Mouse (Mus musculus): ENCODE measurements around the gene Mark3. TPM values are rescaled to one million over a fixed set of nuclear protein-coding genes. Genes with fewer than 3 reads are reported as not detected.
"Not testable (repeated sequence)": the region's sequence is repeated elsewhere in the genome, so short reads cannot be mapped to it uniquely, and the experiment has no call there.

Gene Mark3
- polyA plus RNA-seq, 1 experiment from 2014 or later: 85.4 TPM

DNA sequence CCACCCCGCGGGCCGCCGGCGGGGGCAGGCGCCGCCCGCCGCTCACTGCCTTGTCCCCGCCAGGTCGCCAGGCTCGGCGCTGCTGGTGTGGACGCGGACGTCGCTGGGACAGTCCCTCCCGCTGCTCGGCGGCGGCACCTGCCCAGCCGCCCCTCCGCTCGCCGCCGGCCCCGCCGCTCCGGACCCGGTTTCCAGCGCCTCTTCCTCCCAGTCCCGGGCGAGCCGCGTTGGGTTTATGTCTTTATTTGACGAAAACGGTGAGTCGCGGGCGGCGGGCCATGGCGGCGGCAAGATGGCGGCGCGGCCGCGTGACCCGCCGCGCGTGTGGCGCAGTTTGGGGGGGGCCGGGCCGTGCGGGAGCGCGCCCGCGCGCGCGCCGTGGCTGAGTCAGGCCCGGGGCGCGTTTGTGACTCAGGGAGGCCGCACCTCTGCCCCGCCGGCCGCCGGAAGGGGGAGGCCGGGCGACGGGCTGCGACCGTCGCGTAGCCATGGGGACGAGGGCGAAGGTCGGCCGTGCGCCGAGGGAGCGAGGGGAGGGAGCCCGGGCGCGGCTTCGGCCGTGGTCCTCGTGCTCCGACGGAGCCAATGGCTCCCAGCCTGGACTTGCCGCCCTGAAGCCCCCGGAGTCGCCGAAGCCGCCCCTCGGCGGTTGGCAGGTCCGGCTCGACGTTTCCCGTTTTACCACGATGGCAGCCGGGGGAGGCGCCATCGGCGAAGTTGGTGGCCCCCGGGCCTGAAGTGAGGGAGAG lies 35.9 kb upstream of the Mark3 start:
- H3K27me3 ChIP-seq: no peaks in the 10 kb centered on the region
- ATAC-seq: peak; percentile 60
- in situ Hi-C loops (cut with MboI; ENCODE audit: low pct_unique_long_range_greater_than_20kb): no loop called here
- POLR2A ChIA-PET: interaction anchor here (1.5 kb wide), 1 partner anchor 114 kb away, joined by 3 read pairs; no protein-coding TSS in a partner anchor
- CTCF ChIA-PET: no interaction called here
- no peak for DNase-seq (ENCODE audit: low read depth, low spot score)
- TF ChIP-seq CTCF (IDR thresholded peaks at IDR 0.05): no peak

- POLR2A ChIA-PET: no interaction called here
- CTCF ChIA-PET: no interaction called here
- no peaks in the 10 kb centered on the region for H3K27me3 ChIP-seq
- ATAC-seq (no peak), DNase-seq (ENCODE audit: low read depth, low spot score) (no peak)
- TF ChIP-seq CTCF (IDR thresholded peaks at IDR 0.05): no peak
- in situ Hi-C loops (cut with MboI; ENCODE audit: low pct_unique_long_range_greater_than_20kb): no loop called here
Observed at GRCm38 (mm10) chr12:111539041-111539345, 35.3 kb upstream of the Mark3 start.

DNA sequence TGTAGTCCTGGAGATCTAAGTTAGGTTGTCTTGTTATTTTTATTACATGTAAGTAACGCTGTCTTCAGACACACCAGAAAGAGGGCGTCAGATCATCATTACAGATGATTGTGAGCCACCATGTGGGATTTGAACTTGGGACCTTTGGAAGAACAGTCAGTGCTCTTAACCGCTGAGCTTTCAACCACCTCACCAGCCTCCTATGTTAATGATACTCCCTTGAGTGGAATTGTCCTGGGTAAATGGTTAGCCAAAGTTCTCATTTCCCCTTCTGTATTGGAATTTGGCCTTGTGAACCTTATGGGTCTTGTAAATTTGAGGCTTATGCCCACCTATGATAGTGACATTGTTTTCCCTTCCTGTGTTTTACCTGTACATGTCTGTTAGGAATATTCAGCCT lies 27.3 kb upstream of the Mark3 start:
- DNase-seq (ENCODE audit: low read depth, low spot score): no peak
- in situ Hi-C loops (cut with MboI; ENCODE audit: low pct_unique_long_range_greater_than_20kb): no loop called here
- CTCF ChIA-PET: no interaction called here

DNA sequence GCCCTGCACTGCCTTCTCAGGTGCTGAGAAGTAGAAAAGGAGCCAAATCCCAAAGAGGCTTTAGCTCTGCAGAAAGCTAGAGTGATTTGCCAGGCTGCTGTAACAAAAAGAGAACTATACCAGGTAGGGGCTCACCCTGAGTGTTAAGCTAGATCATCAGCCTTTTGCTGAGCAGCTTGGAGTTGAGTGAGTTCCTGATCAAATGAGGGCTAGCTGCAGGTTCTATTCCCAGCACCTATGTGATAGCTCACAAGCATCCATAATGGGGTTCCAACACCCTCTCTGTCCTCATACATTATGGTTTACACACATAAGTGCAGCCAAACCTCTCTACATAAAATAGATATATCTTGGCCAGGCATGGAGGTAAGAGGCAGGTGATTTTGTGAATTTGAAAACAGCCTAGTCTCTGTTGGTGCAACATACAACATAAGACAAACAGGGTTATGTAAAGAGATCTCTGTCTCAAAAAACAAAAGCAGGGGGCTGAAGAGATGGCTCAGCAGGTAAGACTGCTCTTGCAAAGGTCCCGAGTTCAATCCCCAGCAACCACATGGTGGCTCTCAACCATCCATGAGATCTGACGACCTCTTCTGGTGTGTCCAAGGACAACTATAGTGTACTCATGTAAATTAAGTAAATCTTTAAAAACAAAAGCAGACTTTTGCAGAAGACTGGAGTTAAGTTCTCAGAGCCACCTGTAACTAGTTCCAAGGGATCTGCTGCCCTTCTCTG lies 25.6 kb upstream of the Mark3 start:
- ChIA-PET POLR2A (interaction anchor here (0.6 kb wide), 1 partner anchor 75 kb away, joined by 3 read pairs; no protein-coding TSS in a partner anchor), CTCF (no interaction called here)
- H3K27me3 ChIP-seq: no peaks in the 10 kb centered on the region
- DNase-seq (ENCODE audit: low read depth, low spot score) (no peak), ATAC-seq (no peak)
- in situ Hi-C loops (cut with MboI; ENCODE audit: low pct_unique_long_range_greater_than_20kb): no loop called here
- TF ChIP-seq CTCF (IDR thresholded peaks at IDR 0.05): no peak

More for the DNA sequence above, 27.3 kb upstream of the Mark3 start:
- TF ChIP-seq CTCF (IDR thresholded peaks at IDR 0.05): no peak
- ATAC-seq: no peak
- H3K27me3 ChIP-seq: no peaks in the 10 kb centered on the region
- POLR2A ChIA-PET: no interaction called here

- in situ Hi-C loops (cut with MboI; ENCODE audit: low pct_unique_long_range_greater_than_20kb): loop anchor here (5.0 kb wide), 1 partner anchor 97 kb away; no protein-coding TSS in a partner anchor
- ATAC-seq (peak; percentile 13), DNase-seq (ENCODE audit: low read depth, low spot score) (no peak)
- no peaks in the 10 kb centered on the region for H3K27me3 ChIP-seq
- TF ChIP-seq CTCF (IDR thresholded peaks at IDR 0.05): peak; percentile 61
- ChIA-PET CTCF (interaction anchor here (1.3 to 1.4 kb wide), 2 partner anchors 97 to 102 kb away, joined by 3 to 5 read pairs; no protein-coding TSS in a partner anchor), POLR2A (no interaction called here)
Observed at GRCm38 (mm10) chr12:111550679-111551078, 23.6 kb upstream of the Mark3 start.

GRCm38 (mm10) chr12:111552342-111552741 lies 22.0 kb upstream of the Mark3 start:
- DNase-seq (ENCODE audit: low read depth, low spot score) (no peak), ATAC-seq (no peak)
- ChIA-PET POLR2A (no interaction called here), CTCF (no interaction called here)
- no peak for TF ChIP-seq CTCF (IDR thresholded peaks at IDR 0.05)
- in situ Hi-C loops (cut with MboI; ENCODE audit: low pct_unique_long_range_greater_than_20kb): loop anchor here (5.0 kb wide), 1 partner anchor 95 kb away; no protein-coding TSS in a partner anchor
- H3K27me3 ChIP-seq: no peaks in the 10 kb centered on the region

GRCm38 (mm10) chr12:111555357-111555756 lies 19.0 kb upstream of the Mark3 start:
- in situ Hi-C loops (cut with MboI; ENCODE audit: low pct_unique_long_range_greater_than_20kb): no loop called here
- POLR2A ChIA-PET: no interaction called here
- DNase-seq (ENCODE audit: low read depth, low spot score) (no peak), ATAC-seq (no peak)
- TF ChIP-seq CTCF (IDR thresholded peaks at IDR 0.05): no peak
- H3K27me3 ChIP-seq: no peaks in the 10 kb centered on the region
- CTCF ChIA-PET: no interaction called here

DNA sequence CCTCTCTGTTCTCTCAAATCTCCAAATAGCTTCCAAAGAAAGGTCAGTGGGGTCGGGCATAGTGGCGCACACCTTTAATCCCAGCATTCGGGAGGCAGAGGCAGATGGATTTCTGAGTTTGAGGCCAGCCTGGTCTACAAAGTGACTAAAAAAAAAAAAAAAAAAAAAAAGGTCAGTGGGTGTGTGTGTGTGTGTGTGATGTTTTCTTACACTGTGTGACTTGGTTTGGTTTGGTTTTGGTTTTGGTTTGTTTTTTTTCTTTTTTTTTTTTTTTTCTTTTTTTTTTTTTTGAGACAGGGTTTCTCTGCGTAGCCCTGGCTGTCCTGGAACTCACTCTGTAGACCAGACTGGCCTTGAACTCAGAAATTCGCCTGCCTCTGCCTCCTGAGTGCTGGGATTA lies 18.4 kb upstream of the Mark3 start:
- H3K27me3 ChIP-seq; DNase-seq (ENCODE audit: low read depth, low spot score); POLR2A ChIA-PET; CTCF ChIA-PET; in situ Hi-C loops (cut with MboI; ENCODE audit: low pct_unique_long_range_greater_than_20kb); ATAC-seq: not testable (repeated sequence)

DNA sequence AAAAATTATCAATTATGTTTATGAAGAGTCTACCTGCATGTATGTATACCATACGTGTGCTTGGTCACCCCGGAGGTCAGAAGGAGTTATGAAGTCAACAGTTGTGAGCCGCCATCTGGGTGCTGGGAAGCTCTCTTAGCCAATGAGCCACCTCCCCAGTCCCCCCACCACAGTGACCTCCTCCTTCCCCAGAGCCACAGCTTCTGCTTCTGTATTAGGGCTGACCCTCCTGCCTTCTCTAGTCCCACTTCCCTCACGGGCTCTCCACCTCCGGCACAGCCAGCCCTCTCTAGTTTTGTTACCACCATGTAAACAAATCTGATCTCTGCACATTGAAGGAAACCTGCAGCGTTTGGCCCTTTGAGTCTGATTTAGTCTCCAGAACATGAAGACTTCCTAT lies 16.8 kb upstream of the Mark3 start:
- TF ChIP-seq CTCF (IDR thresholded peaks at IDR 0.05): no peak
- ATAC-seq: no peak
- DNase-seq (ENCODE audit: low read depth, low spot score): no peak
- POLR2A ChIA-PET: no interaction called here
- no peaks in the 10 kb centered on the region for H3K27me3 ChIP-seq
- CTCF ChIA-PET: interaction anchor here (1.4 kb wide), 1 partner anchor 91 kb away, joined by 3 read pairs; no protein-coding TSS in a partner anchor
- in situ Hi-C loops (cut with MboI; ENCODE audit: low pct_unique_long_range_greater_than_20kb): no loop called here

DNA sequence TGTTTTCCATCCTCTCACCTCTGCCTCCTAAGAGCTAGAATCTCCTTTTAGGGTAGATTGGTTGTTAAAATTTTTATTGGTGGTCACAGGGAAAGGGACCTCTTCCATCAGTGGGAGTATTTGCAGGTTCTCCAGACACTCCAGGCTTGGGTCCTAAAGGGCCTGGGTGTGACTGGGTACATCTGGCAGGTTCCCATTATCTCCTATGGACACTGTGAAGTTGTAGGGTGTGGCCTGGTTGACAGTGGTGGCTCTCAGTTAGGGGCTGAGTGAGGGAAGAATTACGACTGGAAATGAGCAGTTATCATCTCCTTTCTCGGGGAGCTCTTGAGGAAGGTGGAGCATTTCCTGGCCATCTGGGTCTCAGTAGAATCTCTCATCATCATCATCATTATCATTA lies 15.7 kb upstream of the Mark3 start:
- H3K27me3 ChIP-seq: no peaks in the 10 kb centered on the region
- in situ Hi-C loops (cut with MboI; ENCODE audit: low pct_unique_long_range_greater_than_20kb): no loop called here
- DNase-seq (ENCODE audit: low read depth, low spot score) (no peak), ATAC-seq (no peak)
- POLR2A ChIA-PET: no interaction called here
- CTCF ChIA-PET: no interaction called here
- TF ChIP-seq CTCF (IDR thresholded peaks at IDR 0.05): no peak

- in situ Hi-C loops (cut with MboI; ENCODE audit: low pct_unique_long_range_greater_than_20kb): no loop called here
- ATAC-seq: peak; percentile 63
- H3K27me3 ChIP-seq: no peaks in the 10 kb centered on the region
- ChIA-PET POLR2A (no interaction called here), CTCF (no interaction called here)
- no peak for TF ChIP-seq CTCF (IDR thresholded peaks at IDR 0.05)
- no peak for DNase-seq (ENCODE audit: low read depth, low spot score)
Observed at GRCm38 (mm10) chr12:111559647-111560258, 14.6 kb upstream of the Mark3 start.
